Mouse (Mus musculus): ENCODE data around the gene Rad51b. TPM values are rescaled to one million over a fixed set of nuclear protein-coding genes. Genes with fewer than 3 reads are reported as not detected.
A peak's percentile ranks its signal among the peaks of the same experiment; 100 is the strongest.

Gene Rad51b
- total RNA-seq, 2 experiments from 2014 or later = 2.0 TPM

DNA sequence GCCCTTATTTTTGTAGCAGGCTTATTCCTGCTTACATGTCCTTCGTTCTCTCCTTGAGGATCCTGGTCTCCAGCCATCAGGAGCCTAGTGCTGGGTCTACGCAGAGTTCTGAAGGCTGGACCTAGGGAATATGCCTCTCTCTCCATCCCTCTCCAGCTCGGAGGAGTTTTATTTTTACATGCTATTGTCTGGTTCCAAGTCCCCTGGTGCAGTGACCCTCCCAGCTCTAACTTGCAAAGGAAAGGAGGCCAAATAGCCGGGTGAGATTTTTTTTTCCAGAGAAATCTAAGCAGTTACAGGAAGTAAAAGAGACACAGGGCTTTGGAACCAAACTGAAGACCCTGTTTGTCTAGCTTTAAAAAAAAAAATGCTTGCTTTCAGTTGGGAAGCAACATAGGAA lies 477.5 kb downstream of the Rad51b start:
- intact Hi-C loops (cut with DNase I) = no loop called here
- DNase-seq = peak in 1 of 2 experiments; percentile 52

DNA sequence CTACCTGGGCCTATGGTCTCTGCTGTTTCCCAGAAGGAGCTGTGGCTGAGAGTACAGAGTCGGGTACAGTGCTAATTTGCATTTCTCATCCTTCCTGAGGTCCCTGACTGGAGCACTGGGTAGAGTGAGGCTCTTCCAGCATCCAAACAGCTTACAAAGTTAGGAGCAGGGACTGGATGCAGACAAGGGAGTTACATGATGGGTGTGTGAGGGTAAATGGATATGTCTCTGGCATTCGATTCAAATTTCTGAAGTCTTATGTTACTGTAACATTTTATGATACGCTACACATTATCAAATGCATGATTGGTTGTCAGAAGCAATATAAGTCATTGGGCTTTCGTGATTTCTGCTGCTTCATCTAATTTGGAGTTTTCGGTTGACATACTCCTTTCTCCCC lies 479.7 kb downstream of the Rad51b start:
- DNase-seq = no peak
- intact Hi-C loops (cut with DNase I) = no loop called here

DNA sequence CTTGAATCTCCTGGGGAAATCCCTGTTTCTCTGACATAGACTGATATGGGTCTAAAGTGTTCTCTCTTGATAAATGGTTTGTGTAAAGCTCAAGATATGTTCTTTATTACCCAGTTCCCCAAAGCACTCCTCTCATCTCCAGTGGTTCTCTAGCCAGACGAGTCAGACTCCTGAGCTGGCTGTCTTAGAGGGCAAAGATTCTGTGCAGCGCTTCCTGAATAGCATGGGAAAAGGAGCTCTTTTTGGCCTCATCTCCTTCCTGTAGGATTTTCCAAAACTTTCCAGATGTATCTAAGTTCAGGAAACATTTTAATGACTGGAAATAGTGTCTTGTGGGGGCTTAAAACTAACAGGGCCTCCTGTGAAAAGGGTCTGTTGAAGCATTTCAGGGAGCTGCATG lies 483.7 kb downstream of the Rad51b start:
- intact Hi-C loops (cut with DNase I) = no loop called here
- peak in 1 of 2 experiments; percentile 33 for DNase-seq

DNA sequence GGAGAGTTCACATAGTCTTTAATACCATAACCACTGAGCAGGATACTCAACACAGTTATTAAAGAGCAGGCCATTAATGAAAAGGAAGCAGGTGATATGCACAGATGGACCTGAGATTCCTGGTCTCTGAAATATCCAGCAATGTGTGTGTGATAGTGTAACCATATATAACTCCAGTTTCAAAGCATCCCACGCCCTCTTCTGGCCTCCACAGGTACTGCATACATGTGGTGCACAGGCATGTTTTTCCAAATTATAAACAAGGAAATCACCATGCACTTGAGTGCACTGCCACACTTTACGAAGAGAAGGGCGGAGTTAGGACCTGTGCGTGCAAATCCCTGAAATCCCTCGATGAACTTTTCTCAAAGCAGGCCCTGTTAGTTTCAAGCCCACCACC lies 484.7 kb downstream of the Rad51b start:
- DNase-seq = no peak
- intact Hi-C loops (cut with DNase I) = no loop called here

DNA sequence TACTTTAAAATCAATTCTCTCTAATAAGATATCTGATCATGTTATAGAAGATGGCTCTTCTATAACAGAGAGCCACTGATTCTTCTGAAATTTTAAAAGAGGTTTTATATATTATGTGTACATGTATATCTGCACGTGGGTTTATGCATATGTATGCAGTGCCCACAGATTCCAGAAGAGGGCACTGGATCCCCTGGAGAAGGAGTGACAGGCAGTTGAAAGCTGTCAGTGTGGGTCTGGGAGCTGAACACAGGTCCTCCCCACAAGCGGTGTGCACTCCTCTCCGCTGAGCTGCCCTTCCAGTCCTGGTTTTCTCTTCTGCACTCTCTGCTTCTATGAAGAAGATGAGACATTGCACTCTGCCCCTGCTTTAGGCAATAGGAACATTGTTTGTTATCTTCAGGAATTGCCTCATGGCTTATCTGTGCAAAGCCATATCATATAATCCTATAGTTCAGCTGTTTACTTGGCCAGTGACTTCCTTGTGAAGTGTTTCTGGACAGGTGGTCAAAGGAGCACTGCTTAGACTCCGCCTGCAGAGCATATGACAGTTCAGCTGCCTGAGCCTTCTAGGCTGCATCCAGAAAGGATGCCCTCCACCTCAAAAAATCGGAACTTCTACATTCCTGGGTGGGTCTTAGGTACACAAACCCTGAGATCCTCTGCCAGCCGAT lies 485.5 kb downstream of the Rad51b start:
- intact Hi-C loops (cut with DNase I) = no loop called here
- DNase-seq = no peak

DNA sequence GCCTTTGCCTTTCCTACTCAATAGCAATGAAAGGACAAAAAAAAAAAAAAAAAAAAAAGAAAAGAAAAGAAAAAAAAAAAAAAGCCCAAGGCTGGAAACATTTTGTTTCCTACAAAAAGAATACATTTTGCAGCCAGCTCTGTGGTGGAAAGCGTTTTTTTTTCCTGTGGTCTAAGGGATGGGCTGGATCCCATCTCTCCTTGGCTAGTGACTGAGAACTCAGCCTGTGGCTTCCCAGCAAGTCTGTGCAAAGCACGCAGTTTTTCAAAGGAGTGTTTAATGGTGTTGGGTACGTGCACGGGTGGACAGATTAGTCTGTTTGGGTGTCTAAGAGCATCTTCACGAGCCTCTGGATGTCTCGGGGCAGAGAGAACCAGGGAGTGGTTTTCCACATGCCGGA lies 487.1 kb downstream of the Rad51b start:
- intact Hi-C loops (cut with DNase I) = no loop called here

DNA sequence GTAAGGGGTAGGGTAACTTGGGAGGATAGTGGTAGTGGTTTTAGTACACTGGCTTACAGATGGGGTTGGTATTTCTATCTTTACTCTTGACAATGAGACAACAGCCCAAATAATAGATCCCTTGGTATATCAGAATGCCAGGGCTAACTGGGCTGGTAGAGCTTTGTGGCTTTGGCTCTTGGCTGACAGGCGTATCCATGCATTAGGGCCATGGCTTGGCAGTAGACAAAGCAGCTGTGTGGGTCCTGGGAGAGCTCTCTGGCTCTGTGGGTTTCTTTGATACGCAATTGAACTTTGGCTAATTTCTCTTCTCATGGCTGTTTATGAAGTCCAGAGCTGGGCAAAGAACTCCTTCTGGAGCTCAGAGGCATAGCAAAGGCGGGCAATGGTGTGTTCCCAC lies 488.6 kb downstream of the Rad51b start:
- intact Hi-C loops (cut with DNase I) = loop anchor here (5.0 kb wide), 1 partner anchor 33 kb away; no protein-coding TSS in a partner anchor
- DNase-seq = no peak

More for the DNA sequence above, 487.1 kb downstream of the Rad51b start:
- peak in 1 of 2 experiments; percentile 37 for DNase-seq

DNA sequence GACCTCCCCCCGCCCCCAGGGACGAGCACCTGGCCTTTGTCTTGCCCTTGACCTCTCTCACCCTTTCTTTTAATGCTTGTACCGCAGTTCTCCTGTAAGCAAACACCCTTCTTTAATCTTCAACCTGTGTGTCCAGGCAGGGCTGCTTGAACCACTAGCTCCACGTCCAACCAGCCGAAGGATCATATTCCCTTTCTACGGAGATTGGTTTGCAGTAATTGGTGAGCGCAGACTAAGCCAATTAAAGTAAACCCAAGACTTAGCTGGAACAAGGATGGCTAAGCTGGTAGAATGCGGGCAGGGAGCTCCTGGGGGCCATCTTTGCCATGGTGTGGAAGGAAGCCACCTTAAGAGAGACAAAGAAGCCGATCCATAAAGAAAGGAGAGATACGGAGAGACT lies 490.5 kb downstream of the Rad51b start:
- intact Hi-C loops (cut with DNase I) = loop anchor here (5.0 kb wide), 1 partner anchor 35 kb away; no protein-coding TSS in a partner anchor
- DNase-seq = no peak

DNA sequence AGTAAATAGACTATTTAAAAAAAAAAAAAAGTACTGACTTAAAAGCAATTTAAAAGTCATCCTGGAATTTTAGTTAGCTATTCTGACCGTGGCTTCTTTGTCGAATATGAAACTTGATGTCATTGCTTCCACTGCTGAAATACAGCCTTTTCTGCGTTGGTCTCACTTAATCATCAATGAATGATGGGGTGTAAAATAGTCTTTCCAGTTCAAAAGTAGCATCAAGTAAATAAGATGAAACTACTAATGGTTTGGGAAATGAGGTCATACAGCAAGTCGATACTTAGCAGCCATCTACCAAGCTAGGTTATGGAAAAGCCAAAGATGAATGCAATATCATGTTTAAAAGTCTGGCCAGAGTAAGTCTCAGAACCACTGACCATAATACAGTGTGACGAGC lies 491.3 kb downstream of the Rad51b start:
- DNase-seq = no peak

DNA sequence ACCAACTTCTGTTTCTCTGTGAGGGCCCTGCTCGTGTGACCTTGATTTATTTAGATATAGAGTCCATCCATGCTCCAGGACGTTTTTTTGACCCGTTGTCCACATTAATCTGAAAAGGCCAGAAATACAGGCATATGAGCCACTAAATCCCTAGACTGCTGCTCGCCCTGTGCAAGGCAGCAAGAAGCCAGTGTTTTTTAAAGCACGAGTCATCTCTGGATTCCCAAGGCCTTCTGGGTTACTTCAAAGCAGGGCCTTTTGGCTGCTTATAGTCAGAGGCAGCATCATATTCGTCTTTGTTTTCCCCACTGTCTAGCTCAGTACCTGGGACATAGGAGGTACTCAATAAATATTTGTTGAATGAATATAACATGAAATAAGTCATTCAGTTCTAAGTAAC lies 492.4 kb downstream of the Rad51b start:
- intact Hi-C loops (cut with DNase I) = loop anchor here (5.0 kb wide), 1 partner anchor 37 kb away; no protein-coding TSS in a partner anchor
- no peak for DNase-seq

More for the DNA sequence above, 491.3 kb downstream of the Rad51b start:
- intact Hi-C loops (cut with DNase I) = loop anchor here (5.0 kb wide), 1 partner anchor 36 kb away; no protein-coding TSS in a partner anchor

DNA sequence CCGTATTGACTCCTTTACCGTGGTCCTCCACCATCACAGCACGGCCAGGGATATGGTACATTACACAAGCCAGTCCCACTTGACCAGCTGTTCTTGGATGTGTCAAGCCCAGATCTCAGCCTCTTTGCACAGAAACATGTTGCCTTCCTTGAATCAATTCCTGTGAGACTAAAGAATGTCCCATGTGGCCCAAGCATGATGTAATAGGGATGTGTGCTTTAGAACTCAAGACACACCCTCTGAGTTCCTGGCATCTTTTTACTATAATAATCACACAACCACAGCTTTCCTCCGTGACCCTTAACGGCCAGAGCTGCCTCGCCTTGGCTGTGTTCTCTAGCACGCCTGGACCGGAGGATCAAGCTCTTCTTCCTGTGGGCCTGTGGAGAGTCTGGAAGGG lies 496.3 kb downstream of the Rad51b start:
- intact Hi-C loops (cut with DNase I) = loop anchor here (5.0 kb wide), 1 partner anchor 319 kb away; the partner anchor contains the start of gene Zfp36l1
- peak; percentile 84 to 86 for DNase-seq

DNA sequence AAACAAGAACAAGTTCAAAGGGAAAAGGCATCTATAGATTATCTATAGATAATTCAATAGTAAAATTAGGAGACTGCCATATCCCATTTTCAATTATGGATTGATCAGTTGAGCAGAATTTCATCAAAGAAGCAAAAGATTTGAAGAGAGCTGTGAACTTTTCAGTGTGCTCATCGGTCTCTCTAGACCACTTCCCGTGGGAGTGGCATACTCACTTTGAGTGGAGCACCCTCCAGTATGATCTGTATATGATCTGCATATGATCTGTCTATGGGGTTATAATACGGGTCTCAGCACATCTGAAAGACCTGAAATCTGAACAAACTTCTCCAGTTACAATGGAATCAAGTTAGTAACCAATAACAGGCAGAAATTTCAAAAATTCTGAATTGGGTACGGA lies 497.7 kb downstream of the Rad51b start:
- intact Hi-C loops (cut with DNase I) = loop anchor here (5.0 kb wide), 2 partner anchors 107 to 317 kb away; partner anchors contain the start of gene Zfp36l1
- DNase-seq = no peak

DNA sequence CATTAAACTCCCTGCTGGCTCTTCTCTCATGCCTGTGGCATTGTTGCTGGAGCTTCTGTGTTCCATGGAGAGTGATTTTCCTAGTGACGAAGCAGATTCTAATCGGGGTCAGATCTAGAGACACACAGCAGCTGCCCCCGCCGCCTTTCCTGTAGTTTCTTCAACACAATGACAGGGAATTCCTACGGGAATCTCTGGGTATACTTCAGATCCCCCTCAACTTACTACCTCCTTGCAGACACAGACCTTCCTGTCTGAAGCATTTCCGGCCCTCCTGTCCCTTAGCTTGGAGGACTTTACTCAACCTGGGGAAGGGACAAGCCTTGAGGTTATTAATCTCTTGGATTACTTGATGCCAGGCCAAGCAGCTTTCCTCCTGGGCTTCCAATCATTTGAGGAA lies 499.2 kb downstream of the Rad51b start:
- peak; percentile 44 to 45 for DNase-seq
- intact Hi-C loops (cut with DNase I) = loop anchor here (5.0 kb wide), 1 partner anchor 106 kb away; no protein-coding TSS in a partner anchor

DNA sequence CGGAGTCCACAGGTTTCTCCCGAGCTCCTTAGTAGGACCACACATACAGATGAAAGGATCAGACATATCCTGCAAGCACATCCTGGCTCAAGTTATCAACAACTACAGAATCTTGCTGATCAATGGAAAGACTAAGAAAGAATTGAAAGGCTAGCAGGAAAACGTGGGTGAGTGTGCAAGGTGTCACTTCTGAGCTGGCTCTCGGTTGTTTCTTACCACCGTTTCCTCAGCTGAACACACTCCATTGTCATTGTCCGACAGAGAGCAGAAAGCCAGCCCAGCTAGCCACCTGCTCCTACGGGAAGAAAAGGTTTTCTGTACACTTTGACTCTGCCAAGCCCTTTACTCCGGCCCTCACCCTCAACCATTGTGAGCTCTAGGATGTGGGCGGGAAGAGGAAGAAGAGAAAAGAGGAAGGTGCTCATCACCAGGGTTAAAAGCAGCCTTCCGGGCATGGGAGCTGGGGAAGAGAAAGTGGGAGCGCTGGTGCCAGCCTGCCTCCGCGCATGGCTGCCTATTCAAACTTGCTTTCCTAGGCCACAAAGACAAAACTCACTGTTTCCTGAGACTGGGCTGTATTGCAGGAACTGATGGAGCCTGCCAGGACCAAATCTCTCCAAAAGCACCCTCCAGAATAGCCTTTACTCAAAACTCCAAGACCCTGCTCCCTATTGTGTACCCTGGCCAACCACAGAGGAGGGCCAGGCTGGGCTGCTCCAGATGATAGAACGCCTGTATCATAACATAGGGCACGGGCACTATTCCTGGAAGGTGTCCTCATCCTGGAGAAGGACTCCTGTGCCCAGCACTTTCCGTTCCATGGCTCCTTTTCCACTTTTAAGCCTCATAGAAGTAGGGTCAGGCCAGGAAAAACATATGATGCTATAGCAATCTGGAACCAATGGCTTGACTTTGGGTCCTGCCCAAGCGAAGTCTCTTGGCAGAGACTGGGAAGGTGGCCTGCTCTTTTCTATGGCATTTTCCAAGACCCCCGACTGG lies 500.0 kb downstream of the Rad51b start:
- DNase-seq = no peak
- intact Hi-C loops (cut with DNase I) = loop anchor here (5.0 kb wide), 1 partner anchor 105 kb away; no protein-coding TSS in a partner anchor

DNA sequence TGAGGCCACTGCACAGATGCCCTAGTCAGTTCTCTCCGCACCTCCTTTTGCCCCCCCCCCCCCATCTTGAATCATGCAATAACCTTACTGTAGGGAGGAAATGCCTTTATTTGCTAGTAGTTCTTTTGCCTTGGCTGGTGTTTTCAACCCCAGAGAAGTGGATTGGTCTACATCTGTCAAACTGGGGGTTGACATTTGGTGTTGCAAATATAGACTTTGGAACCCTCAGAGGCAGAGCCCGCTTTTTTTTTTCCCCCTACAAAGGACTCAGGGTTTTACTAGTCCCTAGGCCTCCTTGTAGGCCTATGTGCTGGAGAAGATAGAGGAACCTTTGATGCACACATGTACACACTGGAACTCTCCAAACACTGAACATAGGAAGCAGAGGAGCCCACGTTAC lies 501.4 kb downstream of the Rad51b start:
- intact Hi-C loops (cut with DNase I) = loop anchor here (5.0 kb wide), 1 partner anchor 104 kb away; no protein-coding TSS in a partner anchor

DNA sequence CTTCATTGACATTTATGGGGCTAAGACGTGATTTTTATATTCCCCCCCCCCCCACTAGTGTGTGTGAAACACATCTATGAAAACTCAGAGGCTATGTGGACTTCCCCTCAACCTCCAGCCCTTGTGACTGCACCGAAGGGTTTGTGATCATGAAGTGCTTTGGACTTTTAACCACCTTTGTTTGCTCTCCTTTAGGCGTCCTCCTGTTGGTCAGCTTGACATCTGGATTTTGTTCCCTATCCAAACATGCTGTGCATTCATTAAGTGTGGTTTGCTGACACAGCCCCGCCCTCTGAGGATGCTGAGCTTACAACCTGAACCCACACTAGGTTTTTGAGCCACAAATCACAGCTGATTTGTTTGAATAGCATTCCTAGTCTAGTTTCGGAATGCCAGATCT lies 502.3 kb downstream of the Rad51b start:
- no peak for DNase-seq
- intact Hi-C loops (cut with DNase I) = loop anchor here (5.0 kb wide), 1 partner anchor 103 kb away; no protein-coding TSS in a partner anchor

More for the DNA sequence above, 501.4 kb downstream of the Rad51b start:
- DNase-seq = no peak

DNA sequence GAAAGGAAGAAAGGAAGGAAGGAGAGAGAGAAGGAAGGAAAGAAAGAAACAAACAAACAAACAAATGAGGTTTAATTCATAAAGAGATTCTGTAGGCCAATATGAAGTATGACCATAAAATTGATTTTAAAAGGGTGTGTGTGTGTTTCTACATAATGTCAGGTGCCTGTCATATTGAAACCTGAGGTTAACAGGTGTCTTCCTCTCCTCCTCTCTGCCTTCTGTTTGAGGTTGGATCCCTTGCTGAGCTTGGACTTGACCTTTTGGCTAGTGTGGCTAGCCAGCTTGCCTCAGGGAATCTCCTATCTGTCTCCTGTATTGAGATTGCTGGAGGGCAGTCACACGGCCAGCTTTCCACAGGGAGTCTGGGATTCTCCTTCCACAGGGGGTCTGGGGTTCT lies 506.6 kb downstream of the Rad51b start:
- intact Hi-C loops (cut with DNase I) = no loop called here
- DNase-seq = no peak

DNA sequence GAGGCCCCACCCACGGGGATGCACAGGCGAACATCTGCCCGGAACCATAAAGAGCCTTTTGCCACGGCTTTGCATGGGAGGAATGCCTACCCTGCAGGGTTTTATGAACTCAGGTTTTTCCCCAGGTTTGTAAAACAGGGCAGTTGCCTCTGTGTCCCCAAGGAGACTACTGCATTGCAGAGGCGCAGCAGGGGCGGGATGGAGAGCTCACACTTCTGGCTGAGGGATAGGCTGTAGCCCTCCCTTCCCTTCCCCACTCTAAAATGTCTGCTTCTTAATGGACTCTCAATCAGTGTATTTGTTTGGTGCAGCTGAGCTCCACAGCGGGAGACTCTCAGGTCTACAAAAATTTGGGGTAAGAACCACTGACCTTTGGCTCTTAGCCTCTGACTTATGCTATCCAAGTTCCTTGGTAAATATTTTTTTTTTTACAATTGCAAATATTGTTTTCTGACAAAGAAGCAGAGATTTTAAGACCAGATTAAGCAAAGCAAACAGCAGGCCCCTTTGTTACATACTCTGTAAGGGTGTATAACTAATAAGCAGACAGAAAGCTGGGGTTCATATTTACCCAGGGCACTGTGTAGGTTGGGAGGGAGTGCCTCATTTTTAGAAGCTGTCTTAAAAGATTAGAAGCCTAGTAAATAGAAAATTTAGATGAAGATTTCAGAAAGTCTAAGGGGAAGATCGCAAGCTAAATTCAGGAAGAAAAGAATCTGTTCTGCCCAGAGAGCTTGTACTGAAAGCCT lies 507.9 kb downstream of the Rad51b start:
- DNase-seq = no peak
- intact Hi-C loops (cut with DNase I) = no loop called here

DNA sequence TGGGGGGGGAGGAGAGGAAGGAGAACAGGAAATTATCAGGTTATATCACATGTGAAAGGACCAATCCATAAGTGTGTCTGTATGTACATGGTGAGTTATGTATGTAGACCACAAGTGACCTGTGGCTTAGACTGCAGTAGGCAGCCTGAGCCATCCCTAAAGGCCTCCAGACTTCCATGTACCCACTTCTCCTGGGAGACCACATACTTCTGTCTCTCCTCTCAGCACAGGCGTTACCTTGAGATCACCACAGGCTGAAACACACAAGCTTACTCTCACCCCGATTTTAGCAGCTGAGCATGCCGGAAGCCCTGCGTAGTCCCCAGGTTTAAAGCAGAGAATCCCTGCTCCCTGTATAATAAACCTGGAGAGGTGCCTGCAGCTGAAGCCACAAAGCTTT lies 509.9 kb downstream of the Rad51b start:
- DNase-seq = no peak
- intact Hi-C loops (cut with DNase I) = no loop called here

DNA sequence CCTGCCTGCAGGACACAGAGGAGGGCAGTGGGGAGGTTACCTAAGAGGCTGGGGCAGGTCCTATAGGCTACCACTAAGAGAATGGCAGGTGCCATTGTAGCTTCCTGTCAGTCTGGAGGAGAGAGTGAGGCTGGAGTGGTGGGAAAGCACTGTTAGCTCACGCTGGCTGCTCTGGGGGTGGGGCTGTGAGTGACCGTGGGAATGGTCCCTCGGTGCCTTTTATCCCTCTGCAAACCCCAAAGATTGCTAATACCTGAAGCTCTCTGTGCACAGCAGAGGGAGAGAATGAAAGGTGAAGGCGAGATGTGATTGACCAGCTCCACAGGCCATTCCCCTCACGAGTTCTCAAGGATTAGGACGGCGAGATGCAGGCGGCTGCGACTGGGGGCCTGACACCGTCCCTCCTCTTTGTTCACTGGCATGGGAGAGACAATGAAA lies 510.3 kb downstream of the Rad51b start:
- intact Hi-C loops (cut with DNase I) = no loop called here
- DNase-seq = no peak
